Mouse (Mus musculus) liver, embryonic 13.5 days (tissue): ENCODE results near the gene Ube2t. TPM values are rescaled to one million over a fixed set of nuclear protein-coding genes. Genes with fewer than 3 reads are reported as not detected.
A peak's percentile ranks its signal among the peaks of the same experiment; 100 is the strongest.

Experiments
- ATAC-seq: fragments of 200-750 bp; cut with Nextera tagmentation; 2 replicates; pipeline ENCODE4 v1.8.0; 2017; ENCODE audit warnings: low read depth, mild to moderate bottlenecking, moderate number of reproducible peaks, moderate library complexity
- DNase-seq: peaks from one replicate; pipeline ENCODE4 v3.0.0; 2022
- H3K27ac ChIP-seq: fragments of 300-500 bp; sonication (generic); 2 replicates; pipeline ENCODE4 v1.5.1; 2015; ENCODE audit warnings: moderate library complexity, mild to moderate bottlenecking, inconsistent platforms
- H3K27me3 ChIP-seq: fragments of 300-500 bp; sonication (generic); 2 replicates; pipeline ENCODE4 v1.6.1; 2015; ENCODE audit warnings: mild to moderate bottlenecking, inconsistent platforms
- H3K36me3 ChIP-seq: fragments of 300-500 bp; sonication (generic); 2 replicates; pipeline ENCODE4 v1.6.1; 2015; ENCODE audit warnings: mild to moderate bottlenecking, inconsistent platforms
- H3K4me1 ChIP-seq: fragments of 300-500 bp; sonication (generic); replicated peaks from 2 replicates; pipeline ENCODE4 v1.6.1; 2015; ENCODE audit warnings: inconsistent platforms
- H3K4me2 ChIP-seq: fragments of 300-500 bp; sonication (generic); 2 replicates; pipeline ENCODE4 v1.6.1; 2015; ENCODE audit warnings: inconsistent platforms, mild to moderate bottlenecking, moderate library complexity
- H3K4me3 ChIP-seq: fragments of 300-500 bp; sonication (generic); replicated peaks from 2 replicates; pipeline ENCODE4 v1.5.1; 2015; ENCODE audit warnings: mild to moderate bottlenecking, inconsistent platforms
- H3K9ac ChIP-seq: fragments of 300-500 bp; sonication (generic); 2 replicates; pipeline ENCODE4 v1.6.1; 2015; ENCODE audit warnings: mild to moderate bottlenecking, inconsistent platforms
- H3K9me3 ChIP-seq: fragments of 300-500 bp; sonication (generic); replicated peaks from 2 replicates; pipeline ENCODE4 v1.6.1; 2016; ENCODE audit warnings: inconsistent platforms
- WGBS: fragments of 180-500 bp; shearing (Covaris S2); methylation state at CpG from one replicate; pipeline ENCODE4 v1.1.7; 2015; ENCODE audit not compliant: insufficient replicate concordance; 5-methylcytosine and 5-hydroxymethylcytosine counted together
- polyA plus RNA-seq: library from polyadenylated mRNA; unstranded; fragments of >200 nt; fragmentation: Nextera tagmentation; extraction: Ambion mirVana; gene quantifications from 2 replicates; pipeline ENCODE4 v1.2.1, GENCODE M21; 2015

The Ube2t gene
- 44.2 and 44.9 TPM in 2 replicates for polyA plus RNA-seq

GRCm38 (mm10) chr1:134962053-134962803 lies at the start of gene Ube2t:
Gene Ube2t (plus strand): TSS chr1:134962565.
- DNase-seq (peak; percentile 88), ATAC-seq (peak; percentile 98)
- WGBS: 1% methylated on average over 50 of the region's 50 CpGs
- H3K27me3 ChIP-seq: no peaks in the 10 kb centered on the region
- H3K9me3 ChIP-seq: no peaks in the 10 kb centered on the region
- peaks cover 13% of the 10 kb centered on the region for H3K36me3 ChIP-seq
- peaks cover 27% of the 10 kb centered on the region for H3K4me1 ChIP-seq
- peak within 1 kb of the TSS; percentile 93 for H3K4me2 ChIP-seq
- peak within 1 kb of the TSS; percentile 78 for H3K4me3 ChIP-seq
- H3K9ac ChIP-seq: peak within 1 kb of the TSS; percentile 82
- H3K27ac ChIP-seq: peak within 1 kb of the TSS; percentile 82

DNA sequence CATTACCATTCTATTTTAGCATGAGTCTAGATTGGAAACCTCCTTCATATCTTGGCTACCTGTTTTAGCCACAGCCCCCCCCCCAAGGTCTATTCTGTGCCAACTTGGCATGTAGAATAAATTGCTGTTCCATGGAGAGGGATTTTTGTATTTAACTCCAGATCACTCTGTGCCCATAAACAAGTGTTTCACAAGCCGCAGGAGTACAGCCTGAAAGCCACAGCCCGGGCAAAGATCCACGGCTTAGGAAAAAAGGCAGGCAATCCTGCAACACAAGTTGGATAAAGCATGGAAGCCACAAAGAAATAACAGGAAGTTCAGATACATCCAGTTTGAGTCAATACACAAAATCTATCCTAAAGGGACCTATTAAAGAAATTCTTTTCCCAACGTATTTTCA lies 48.8 kb upstream of the Ube2t start:
- 77% methylated on average over 4 of the region's 4 CpGs for WGBS
- Histone ChIP-seq H3K27me3 (no peaks in the 10 kb centered on the region), H3K4me2 (no peak overlapping the region), H3K9me3 (no peaks in the 10 kb centered on the region), H3K4me1 (peaks cover 10% of the 10 kb centered on the region), H3K36me3 (no peaks in the 10 kb centered on the region), H3K4me3 (no peak overlapping the region), H3K27ac (no peak overlapping the region), H3K9ac (no peak overlapping the region)
- ATAC-seq (no peak), DNase-seq (no peak)

DNA sequence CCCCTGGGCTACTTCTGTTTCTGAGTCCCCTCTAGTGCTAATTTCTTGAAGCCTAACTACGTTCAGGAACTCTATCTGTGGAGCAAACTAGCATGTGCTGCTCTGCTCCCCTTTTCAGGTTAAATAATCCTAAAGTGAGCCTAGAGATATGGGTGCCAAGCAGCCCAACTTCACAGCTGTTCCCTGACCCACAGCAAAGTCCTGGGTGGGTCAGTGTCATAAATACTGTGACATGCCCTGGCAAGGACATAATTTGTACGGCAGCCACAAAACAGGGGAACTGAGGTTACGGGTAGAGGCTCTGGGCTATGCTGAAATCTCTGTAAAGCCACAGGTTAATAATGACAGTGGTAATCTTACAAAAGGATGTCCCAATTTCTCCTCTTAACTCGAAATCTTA lies 46.9 kb upstream of the Ube2t start:
- Histone ChIP-seq H3K9ac (no peak overlapping the region), H3K4me3 (no peak overlapping the region), H3K36me3 (no peaks in the 10 kb centered on the region), H3K9me3 (no peaks in the 10 kb centered on the region), H3K4me1 (peaks cover 6% of the 10 kb centered on the region; the same call in 1 of the 2 replicates), H3K27ac (no peak overlapping the region), H3K27me3 (no peaks in the 10 kb centered on the region), H3K4me2 (no peak overlapping the region)
- WGBS: 60% methylated on average over 4 of the region's 4 CpGs
- ATAC-seq (no peak), DNase-seq (no peak)

DNA sequence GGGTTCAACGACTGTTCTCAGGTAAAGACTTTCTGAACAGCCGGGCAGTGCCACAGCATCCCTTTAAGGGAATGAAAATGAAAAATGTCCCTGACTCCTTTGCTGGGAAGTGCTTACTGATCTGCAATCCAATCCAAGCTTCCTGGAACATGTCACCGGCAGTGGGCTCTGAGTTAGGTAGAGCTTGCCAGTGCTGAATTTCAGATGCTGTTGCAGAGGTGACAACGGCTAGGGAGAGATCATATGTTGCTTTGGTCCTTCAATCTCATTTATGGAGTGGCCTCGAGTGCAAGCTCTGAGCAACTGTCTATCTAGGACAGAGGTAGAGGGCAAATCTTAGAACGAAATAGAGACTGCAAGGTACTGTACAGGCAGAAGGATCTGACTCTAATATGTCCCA lies 43.4 kb upstream of the Ube2t start:
- Histone ChIP-seq H3K4me2 (no peak overlapping the region), H3K9ac (no peak overlapping the region), H3K27me3 (no peaks in the 10 kb centered on the region), H3K4me1 (peaks cover 18% of the 10 kb centered on the region), H3K27ac (no peak overlapping the region), H3K36me3 (no peaks in the 10 kb centered on the region), H3K9me3 (no peaks in the 10 kb centered on the region), H3K4me3 (no peak overlapping the region)
- ATAC-seq: no peak
- 78% methylated on average over 6 of the region's 6 CpGs for WGBS
- DNase-seq: no peak

DNA sequence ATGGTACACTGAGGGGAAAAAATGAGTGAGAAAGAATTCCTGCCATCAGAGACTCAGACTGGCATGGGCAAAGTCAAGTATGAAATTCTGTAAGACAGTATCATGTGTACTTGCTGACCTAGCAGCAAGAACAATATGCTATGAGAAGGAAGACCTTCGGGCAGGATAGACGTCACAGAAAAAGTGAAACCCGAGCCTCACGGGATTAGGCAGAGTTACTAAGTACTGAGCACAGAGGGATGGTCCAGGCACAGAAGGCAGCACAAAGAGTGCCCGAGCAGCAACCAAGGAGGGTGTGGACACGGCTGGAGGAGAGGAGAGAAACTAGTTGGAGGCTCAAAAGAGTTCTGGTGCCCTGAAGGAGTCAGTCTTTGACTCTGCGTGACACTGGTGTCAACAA lies 29.9 kb upstream of the Ube2t start:
- H3K4me2 ChIP-seq: no peak overlapping the region
- 63% methylated on average over 7 of the region's 7 CpGs for WGBS
- no peak overlapping the region for H3K9ac ChIP-seq
- H3K9me3 ChIP-seq: no peaks in the 10 kb centered on the region
- H3K4me3 ChIP-seq: no peak overlapping the region
- no peaks in the 10 kb centered on the region for H3K4me1 ChIP-seq
- DNase-seq (no peak), ATAC-seq (no peak)
- no peaks in the 10 kb centered on the region for H3K27me3 ChIP-seq
- no peak overlapping the region for H3K27ac ChIP-seq
- no peaks in the 10 kb centered on the region for H3K36me3 ChIP-seq

GRCm38 (mm10) chr1:134936335-134936734 lies 26.0 kb upstream of the Ube2t start:
- Histone ChIP-seq H3K36me3 (no peaks in the 10 kb centered on the region), H3K9ac (no peak overlapping the region), H3K27me3 (no peaks in the 10 kb centered on the region), H3K4me2 (no peak overlapping the region), H3K27ac (no peak overlapping the region), H3K4me3 (no peak overlapping the region), H3K4me1 (peaks cover 15% of the 10 kb centered on the region), H3K9me3 (no peaks in the 10 kb centered on the region)
- ATAC-seq (no peak), DNase-seq (no peak)
- 77% methylated on average over 6 of the region's 6 CpGs for WGBS

- no peak overlapping the region for H3K4me3 ChIP-seq
- H3K4me2 ChIP-seq: no peak overlapping the region
- no peak for ATAC-seq
- peaks cover 17% of the 10 kb centered on the region for H3K4me1 ChIP-seq
- 74% methylated on average over 1 of the region's 1 CpGs for WGBS
- no peaks in the 10 kb centered on the region for H3K27me3 ChIP-seq
- H3K36me3 ChIP-seq: no peaks in the 10 kb centered on the region
- no peak for DNase-seq
- H3K9me3 ChIP-seq: no peaks in the 10 kb centered on the region
- H3K27ac ChIP-seq: no peak overlapping the region
- H3K9ac ChIP-seq: no peak overlapping the region
Measured at GRCm38 (mm10) chr1:134938233-134938632, 24.1 kb upstream of the Ube2t start.

DNA sequence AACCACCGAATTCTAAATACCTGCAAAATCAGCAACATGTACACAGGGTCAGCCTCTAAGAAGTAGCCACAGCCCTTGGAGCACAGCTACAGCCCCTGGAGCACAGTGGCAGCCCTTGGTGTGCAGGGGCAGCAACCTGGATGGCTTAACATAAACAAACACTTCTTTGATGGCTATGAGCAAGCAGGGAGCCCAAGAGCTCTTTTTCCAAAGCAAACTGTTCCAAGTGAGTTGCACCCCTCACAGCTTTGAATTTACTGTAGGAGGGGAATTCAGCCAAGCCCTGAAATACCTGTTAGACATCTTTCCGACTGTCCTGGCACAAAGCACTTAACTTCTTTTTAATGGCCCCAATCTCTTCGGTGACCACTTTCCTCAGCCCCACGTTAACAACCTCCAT lies 21.5 kb upstream of the Ube2t start:
- Histone ChIP-seq H3K4me2 (no peak overlapping the region), H3K4me1 (peaks cover 17% of the 10 kb centered on the region), H3K9ac (no peak overlapping the region), H3K9me3 (no peaks in the 10 kb centered on the region), H3K4me3 (no peak overlapping the region), H3K27ac (no peak overlapping the region), H3K36me3 (no peaks in the 10 kb centered on the region), H3K27me3 (no peaks in the 10 kb centered on the region)
- WGBS: 71% methylated on average over 4 of the region's 4 CpGs
- ATAC-seq (no peak), DNase-seq (no peak)

- no peak overlapping the region for H3K4me2 ChIP-seq
- H3K9ac ChIP-seq: no peak overlapping the region
- no peaks in the 10 kb centered on the region for H3K9me3 ChIP-seq
- no peaks in the 10 kb centered on the region for H3K36me3 ChIP-seq
- WGBS: 86% methylated on average over 2 of the region's 2 CpGs
- H3K27me3 ChIP-seq: no peaks in the 10 kb centered on the region
- no peak overlapping the region for H3K27ac ChIP-seq
- DNase-seq (no peak), ATAC-seq (no peak)
- peaks cover 28% of the 10 kb centered on the region for H3K4me1 ChIP-seq
- H3K4me3 ChIP-seq: no peak overlapping the region
Measured at GRCm38 (mm10) chr1:134942898-134943297, 19.5 kb upstream of the Ube2t start.

DNA sequence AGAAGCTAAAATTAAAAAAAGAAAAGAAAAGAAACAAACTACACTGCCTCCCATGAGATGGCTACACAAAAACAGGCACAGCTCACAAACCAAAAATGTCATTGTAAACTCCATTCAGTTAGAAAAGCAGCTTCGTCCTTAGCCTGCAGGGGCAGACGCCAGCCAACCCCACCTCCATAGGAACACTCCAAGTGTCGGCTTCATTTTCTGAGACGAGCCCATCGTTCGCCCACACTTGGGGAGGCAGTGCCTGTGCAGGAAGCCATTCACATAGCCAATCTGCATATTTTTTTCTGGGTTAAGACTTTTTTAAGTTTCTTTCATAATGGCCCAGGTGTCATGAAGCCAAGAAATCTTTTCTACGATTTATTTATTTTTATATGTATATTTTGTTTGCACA lies 14.8 kb upstream of the Ube2t start:
- H3K36me3 ChIP-seq: no peaks in the 10 kb centered on the region
- no peak overlapping the region for H3K27ac ChIP-seq
- peaks cover 11% of the 10 kb centered on the region for H3K4me1 ChIP-seq
- no peaks in the 10 kb centered on the region for H3K27me3 ChIP-seq
- DNase-seq (no peak), ATAC-seq (no peak)
- WGBS: 86% methylated on average over 7 of the region's 7 CpGs
- no peak overlapping the region for H3K4me3 ChIP-seq
- H3K4me2 ChIP-seq: no peak overlapping the region
- H3K9ac ChIP-seq: no peak overlapping the region
- H3K9me3 ChIP-seq: no peaks in the 10 kb centered on the region

DNA sequence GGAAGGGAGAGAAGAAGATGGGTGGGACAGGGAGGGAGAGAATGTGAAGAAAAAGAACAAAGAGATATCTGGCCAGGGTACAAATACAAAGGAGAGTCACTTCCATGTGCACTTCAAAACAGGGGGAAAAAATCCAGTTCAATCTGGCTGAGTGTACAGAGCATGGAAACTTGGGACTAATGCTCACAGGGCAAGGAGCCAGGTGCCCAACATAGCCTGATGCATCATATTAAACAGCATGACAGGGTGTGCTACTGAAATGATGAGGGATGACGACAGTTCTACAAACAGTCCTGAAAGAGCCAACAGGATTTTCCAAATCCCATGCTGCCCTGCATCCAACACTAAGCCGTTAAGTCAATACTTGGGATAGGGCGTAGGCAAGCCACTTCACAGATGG lies 12.4 kb upstream of the Ube2t start:
- no peak overlapping the region for H3K27ac ChIP-seq
- WGBS: 85% methylated on average over 3 of the region's 3 CpGs
- H3K4me3 ChIP-seq: no peak overlapping the region
- H3K9ac ChIP-seq: no peak overlapping the region
- H3K4me2 ChIP-seq: no peak overlapping the region
- no peaks in the 10 kb centered on the region for H3K27me3 ChIP-seq
- no peaks in the 10 kb centered on the region for H3K9me3 ChIP-seq
- no peak for DNase-seq
- H3K36me3 ChIP-seq: no peaks in the 10 kb centered on the region
- H3K4me1 ChIP-seq: peaks cover 21% of the 10 kb centered on the region
- ATAC-seq: no peak

DNA sequence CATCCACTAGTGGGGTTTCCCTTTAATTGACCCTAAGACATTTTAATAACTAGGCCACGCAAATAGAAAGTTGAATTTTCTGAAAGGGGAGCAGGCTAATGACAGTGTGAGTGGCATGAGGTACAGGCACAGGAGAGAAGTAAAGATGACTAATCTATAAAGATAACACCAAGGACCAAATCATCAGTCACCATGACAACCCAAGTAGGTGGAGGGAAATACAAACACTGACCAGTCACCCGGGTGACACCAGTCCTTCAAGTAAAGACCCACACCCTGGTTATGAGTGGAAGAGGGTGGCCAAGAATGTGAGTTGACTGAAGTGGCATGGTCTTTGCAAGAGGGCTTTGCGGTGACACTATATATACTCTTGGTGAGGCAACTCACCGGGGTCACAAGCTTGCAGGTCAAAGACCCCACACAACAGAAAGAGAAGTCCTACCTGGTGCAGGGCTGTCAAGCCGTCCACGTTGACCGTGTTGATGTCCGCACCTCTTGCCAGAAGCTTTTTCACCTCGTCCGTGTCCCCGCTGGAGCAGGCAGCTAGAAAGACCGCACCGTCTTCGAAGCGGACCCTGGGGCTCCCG lies 7.2 kb upstream of the Ube2t start:
- peak overlapping the region; percentile 92 for H3K9ac ChIP-seq
- no peaks in the 10 kb centered on the region for H3K9me3 ChIP-seq
- H3K27me3 ChIP-seq: no peaks in the 10 kb centered on the region
- peak overlapping the region; percentile 92 for H3K4me3 ChIP-seq
- 5% methylated on average over 16 of the region's 16 CpGs for WGBS
- H3K27ac ChIP-seq: peak overlapping the region; percentile 80
- no peaks in the 10 kb centered on the region for H3K36me3 ChIP-seq
- DNase-seq: no peak
- peak overlapping the region; percentile 91 for H3K4me2 ChIP-seq
- ATAC-seq: peak; percentile 4; the same call in 1 of the 2 replicates
- H3K4me1 ChIP-seq: peaks cover 20% of the 10 kb centered on the region
